Mouse (Mus musculus) heart, embryonic 15.5 days (tissue): Measurements from ENCODE around the gene Fam89a. TPM values are rescaled to one million over a fixed set of nuclear protein-coding genes. Genes with fewer than 3 reads are reported as not detected.

Experiments used
- ATAC-seq: fragments of 200-750 bp; cut with Nextera tagmentation; replicated peaks from 2 replicates; pipeline ENCODE4 v1.8.0; 2017; ENCODE audit warnings: low read depth, moderate TSS enrichment; ENCODE audit not compliant: insufficient number of reproducible peaks, insufficient read depth, low FRiP score
- H3K27ac ChIP-seq: fragments of 300-500 bp; sonication (generic); 2 replicates; pipeline ENCODE4 v1.5.1; 2015; ENCODE audit warnings: mild to moderate bottlenecking, inconsistent platforms
- H3K27me3 ChIP-seq: fragments of 300-500 bp; sonication (generic); 2 replicates; pipeline ENCODE4 v1.6.1; 2015; ENCODE audit warnings: inconsistent platforms
- H3K36me3 ChIP-seq: fragments of 300-500 bp; sonication (generic); 2 replicates; pipeline ENCODE4 v1.6.1; 2015; ENCODE audit warnings: mild to moderate bottlenecking, inconsistent platforms
- H3K4me1 ChIP-seq: fragments of 300-500 bp; sonication (generic); replicated peaks from 2 replicates; pipeline ENCODE4 v1.6.1; 2015; ENCODE audit warnings: inconsistent platforms
- H3K4me2 ChIP-seq: fragments of 300-500 bp; sonication (generic); 2 replicates; pipeline ENCODE4 v1.6.1; 2015; ENCODE audit warnings: inconsistent platforms, mild to moderate bottlenecking, moderate library complexity
- H3K4me3 ChIP-seq: fragments of 300-500 bp; sonication (generic); 2 replicates; pipeline ENCODE4 v1.5.1; 2015; ENCODE audit warnings: mild to moderate bottlenecking, inconsistent platforms
- H3K9ac ChIP-seq: fragments of 300-500 bp; sonication (generic); 2 replicates; pipeline ENCODE4 v1.6.1; 2015; ENCODE audit warnings: mild to moderate bottlenecking, inconsistent platforms
- H3K9me3 ChIP-seq: fragments of 300-500 bp; sonication (generic); replicated peaks from 2 replicates; pipeline ENCODE4 v1.6.1; 2016; ENCODE audit warnings: inconsistent platforms
- WGBS: fragments of 180-500 bp; shearing (Covaris S2); methylation state at CpG from one replicate; pipeline ENCODE4 v1.1.7; 2015; ENCODE audit warnings: mixed read lengths; 5-methylcytosine and 5-hydroxymethylcytosine counted together
- polyA plus RNA-seq: library from polyadenylated mRNA; unstranded; fragments of >200 nt; fragmentation: Nextera tagmentation; extraction: Ambion mirVana; gene quantifications from 2 replicates; pipeline ENCODE4 v1.2.1, GENCODE M21; 2015

Fam89a gene
- polyA plus RNA-seq, 1 experiment from 2014 or later, result 1.2 TPM

- Histone ChIP-seq H3K4me2 (peak overlapping the region; percentile 92), H3K36me3 (no peaks in the 10 kb centered on the region), H3K9ac (no peak overlapping the region), H3K4me3 (peak overlapping the region; percentile 66; the same call in 1 of the 2 replicates), H3K9me3 (no peaks in the 10 kb centered on the region), H3K4me1 (peaks cover 16% of the 10 kb centered on the region), H3K27ac (no peak overlapping the region), H3K27me3 (peaks cover 45% of the 10 kb centered on the region)
- WGBS, result 45% methylated on average over 21 of the region's 21 CpGs
- no peak for ATAC-seq
Observed at GRCm38 (mm10) chr8:124752325-124752862, 762 bp upstream of the Fam89a start.

- no peak overlapping the region for H3K27ac ChIP-seq
- H3K4me2 ChIP-seq, result peak overlapping the region; percentile 92
- H3K4me3 ChIP-seq, result peak overlapping the region; percentile 66
- no peaks in the 10 kb centered on the region for H3K36me3 ChIP-seq
- H3K27me3 ChIP-seq, result peaks cover 45% of the 10 kb centered on the region
- under 1% methylated on average over 31 of the region's 31 CpGs for WGBS
- peaks cover 16% of the 10 kb centered on the region for H3K4me1 ChIP-seq
- H3K9me3 ChIP-seq, result no peaks in the 10 kb centered on the region
- peak overlapping the region; percentile 49 for H3K9ac ChIP-seq
- ATAC-seq, result no peak
Observed at GRCm38 (mm10) chr8:124751191-124751590, 441 bp downstream of the Fam89a start.

- H3K9me3 ChIP-seq, result no peaks in the 10 kb centered on the region
- H3K36me3 ChIP-seq, result no peaks in the 10 kb centered on the region
- WGBS, result 74% methylated on average over 13 of the region's 13 CpGs
- H3K27me3 ChIP-seq, result peaks cover 25% of the 10 kb centered on the region
- H3K9ac ChIP-seq, result no peak overlapping the region
- no peak overlapping the region for H3K27ac ChIP-seq
- ATAC-seq, result no peak
- H3K4me3 ChIP-seq, result no peak overlapping the region
- H3K4me1 ChIP-seq, result peaks cover 12% of the 10 kb centered on the region
- no peak overlapping the region for H3K4me2 ChIP-seq
Observed at GRCm38 (mm10) chr8:124746661-124747060, 5.0 kb downstream of the Fam89a start.

- Histone ChIP-seq H3K4me1 (no peaks in the 10 kb centered on the region), H3K9ac (no peak overlapping the region), H3K9me3 (no peaks in the 10 kb centered on the region), H3K4me3 (no peak overlapping the region), H3K27me3 (no peaks in the 10 kb centered on the region), H3K27ac (no peak overlapping the region), H3K4me2 (no peak overlapping the region), H3K36me3 (peaks cover 6% of the 10 kb centered on the region)
- WGBS, result 66% methylated on average over 1 of the region's 1 CpGs
- ATAC-seq, result no peak
Observed at GRCm38 (mm10) chr8:124739268-124739667, 12.4 kb downstream of the Fam89a start.

GRCm38 (mm10) chr8:124735371-124735911 is 16.2 kb downstream of the Fam89a start:
- no peak overlapping the region for H3K4me3 ChIP-seq
- H3K9ac ChIP-seq, result no peak overlapping the region
- H3K36me3 ChIP-seq, result peaks cover 44% of the 10 kb centered on the region
- H3K4me1 ChIP-seq, result no peaks in the 10 kb centered on the region
- H3K4me2 ChIP-seq, result no peak overlapping the region
- H3K9me3 ChIP-seq, result no peaks in the 10 kb centered on the region
- no peak for ATAC-seq
- no peak overlapping the region for H3K27ac ChIP-seq
- WGBS, result 67% methylated on average over 3 of the region's 3 CpGs
- H3K27me3 ChIP-seq, result no peaks in the 10 kb centered on the region

GRCm38 (mm10) chr8:124732828-124733227 is 18.8 kb downstream of the Fam89a start:
- Histone ChIP-seq H3K4me3 (no peak overlapping the region), H3K9me3 (no peaks in the 10 kb centered on the region), H3K4me1 (no peaks in the 10 kb centered on the region), H3K27me3 (no peaks in the 10 kb centered on the region), H3K27ac (no peak overlapping the region), H3K4me2 (no peak overlapping the region), H3K36me3 (peaks cover 67% of the 10 kb centered on the region), H3K9ac (no peak overlapping the region)
- no peak for ATAC-seq
- WGBS, result 75% methylated on average over 8 of the region's 8 CpGs

- peaks cover 28% of the 10 kb centered on the region for H3K36me3 ChIP-seq
- no peaks in the 10 kb centered on the region for H3K27me3 ChIP-seq
- no peak overlapping the region for H3K27ac ChIP-seq
- H3K4me2 ChIP-seq, result no peak overlapping the region
- H3K9ac ChIP-seq, result no peak overlapping the region
- 96% methylated on average over 7 of the region's 7 CpGs for WGBS
- ATAC-seq, result no peak
- peaks cover 21% of the 10 kb centered on the region for H3K4me1 ChIP-seq
- H3K9me3 ChIP-seq, result no peaks in the 10 kb centered on the region
- no peak overlapping the region for H3K4me3 ChIP-seq
Observed at GRCm38 (mm10) chr8:124724301-124724700, 27.3 kb downstream of the Fam89a start.

GRCm38 (mm10) chr8:124721862-124722515 is 29.6 kb downstream of the Fam89a start, which contains the start of the genes Ttc13 and Arv1:
Gene Ttc13 (minus strand): TSS chr8:124721983.
Gene Arv1 (plus strand): TSS chr8:124722139.
- peak within 1 kb of the TSS; percentile 67 for H3K27ac ChIP-seq

GRCm38 (mm10) chr8:124720938-124721861 is 30.4 kb downstream of the Fam89a start:
- H3K9ac ChIP-seq, result peak overlapping the region; percentile 93
- peak overlapping the region; percentile 99 for H3K4me3 ChIP-seq
- no peaks in the 10 kb centered on the region for H3K27me3 ChIP-seq
- peak overlapping the region; percentile 60 for H3K27ac ChIP-seq
- no peaks in the 10 kb centered on the region for H3K9me3 ChIP-seq
- peak overlapping the region; percentile 92 for H3K4me2 ChIP-seq
- peaks cover 21% of the 10 kb centered on the region for H3K4me1 ChIP-seq
- 2% methylated on average over 31 of the region's 31 CpGs for WGBS
- peaks cover 4% of the 10 kb centered on the region for H3K36me3 ChIP-seq
- ATAC-seq, result peak; percentile 21; the same call in 1 of the 2 replicates

More at GRCm38 (mm10) chr8:124721862-124722515, 29.6 kb downstream of the Fam89a start, which contains the start of the genes Ttc13 and Arv1:
- ATAC-seq, result peak; percentile 100
- H3K27me3 ChIP-seq, result no peaks in the 10 kb centered on the region
- WGBS, result under 1% methylated on average over 59 of the region's 59 CpGs
- peaks cover 21% of the 10 kb centered on the region for H3K4me1 ChIP-seq
- no peaks in the 10 kb centered on the region for H3K9me3 ChIP-seq
- peak within 1 kb of the TSS; percentile 92 for H3K4me2 ChIP-seq
- peak within 1 kb of the TSS; percentile 99 for H3K4me3 ChIP-seq
- H3K36me3 ChIP-seq, result peaks cover 12% of the 10 kb centered on the region
- H3K9ac ChIP-seq, result peak within 1 kb of the TSS; percentile 93

GRCm38 (mm10) chr8:124720133-124720532 is 31.5 kb downstream of the Fam89a start:
- H3K9ac ChIP-seq, result no peak overlapping the region
- no peaks in the 10 kb centered on the region for H3K9me3 ChIP-seq
- no peak overlapping the region for H3K27ac ChIP-seq
- 83% methylated on average over 7 of the region's 7 CpGs for WGBS
- no peak overlapping the region for H3K4me2 ChIP-seq
- no peak for ATAC-seq
- no peak overlapping the region for H3K4me3 ChIP-seq
- H3K27me3 ChIP-seq, result no peaks in the 10 kb centered on the region
- no peaks in the 10 kb centered on the region for H3K36me3 ChIP-seq
- peaks cover 21% of the 10 kb centered on the region for H3K4me1 ChIP-seq

GRCm38 (mm10) chr8:124715736-124716135 is 35.9 kb downstream of the Fam89a start:
- Histone ChIP-seq H3K27ac (no peak overlapping the region), H3K9ac (no peak overlapping the region), H3K27me3 (no peaks in the 10 kb centered on the region), H3K4me1 (peaks cover 4% of the 10 kb centered on the region), H3K36me3 (peaks cover 25% of the 10 kb centered on the region), H3K9me3 (no peaks in the 10 kb centered on the region), H3K4me3 (no peak overlapping the region), H3K4me2 (no peak overlapping the region)
- WGBS, result 85% methylated on average over 8 of the region's 8 CpGs
- no peak for ATAC-seq
